Mouse (Mus musculus): ENCODE measurements around the gene Mettl1.

DNA sequence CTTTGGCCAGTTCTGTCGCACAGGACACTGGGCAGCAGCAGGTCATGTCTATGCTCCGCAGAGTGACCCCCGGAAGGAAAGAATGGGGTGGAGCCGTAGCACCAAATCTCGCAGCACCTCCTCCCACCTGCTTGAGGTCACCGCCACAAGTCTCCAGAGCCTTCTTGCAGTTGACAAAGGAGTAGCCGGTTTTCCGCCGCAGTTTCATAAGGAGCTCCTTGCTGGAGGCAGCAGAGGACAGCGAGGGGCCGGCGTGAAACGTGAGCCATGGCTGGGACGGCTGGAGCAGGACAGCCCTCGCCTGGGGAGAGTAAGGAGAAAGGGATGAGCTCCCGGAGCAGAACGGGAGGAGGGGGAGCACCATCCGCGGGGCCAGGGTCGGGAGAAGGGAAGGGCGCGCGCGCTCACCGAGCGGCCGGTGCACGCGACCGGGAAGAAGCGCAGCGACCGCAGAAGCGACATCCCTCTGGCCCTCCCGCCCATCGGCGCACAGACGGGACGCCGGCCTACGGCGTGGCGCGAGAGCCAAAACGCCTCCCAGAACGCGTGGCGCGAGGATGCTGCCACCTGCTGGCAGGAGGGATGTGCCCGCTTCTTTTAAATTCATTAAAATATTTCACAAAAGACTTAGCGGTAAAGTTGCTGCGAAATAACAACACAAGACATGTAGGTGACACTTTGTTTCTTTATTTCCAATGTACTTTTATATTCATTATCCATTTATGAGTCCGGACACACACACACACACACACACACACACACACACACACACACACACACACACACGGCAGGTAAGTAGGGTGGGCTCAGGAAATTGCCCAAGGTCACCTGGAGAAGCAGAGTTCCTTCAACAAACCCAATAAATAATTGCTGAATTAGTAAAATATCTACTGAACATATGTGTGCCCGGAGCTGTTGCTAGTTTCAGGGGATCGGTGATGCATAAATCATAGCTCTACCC, 10.6 kb upstream of the Mettl1 start, which contains the start of gene Tsfm:
- TF ChIP-seq POLR2A (IDR thresholded peaks at IDR 0.05; ENCODE audit: borderline replicate concordance, low read depth, low read length) (no peak; the same call in 1 of the 2 replicates), CTCF (IDR thresholded peaks at IDR 0.05; ENCODE audit: low read depth, low read length) (peak; percentile 86)
